Mouse (Mus musculus) forebrain, embryonic 16.5 days (tissue): ENCODE measurements around the gene Atad3a. TPM values are rescaled to one million over a fixed set of nuclear protein-coding genes. Genes with fewer than 3 reads are reported as not detected.
A peak's percentile ranks its signal among the peaks of the same experiment; 100 is the strongest.

Experiments
- ATAC-seq: fragments of 200-750 bp; cut with Nextera tagmentation; 2 replicates; pipeline ENCODE4 v1.8.0; 2017; ENCODE audit warnings: mild to moderate bottlenecking, moderate library complexity
- H3K27ac ChIP-seq: fragments of 300-500 bp; sonication (generic); 2 replicates; pipeline ENCODE4 v1.5.1; 2014; ENCODE audit warnings: low read length, control low read depth
- H3K27me3 ChIP-seq: fragments of 300-500 bp; sonication (generic); replicated peaks from 2 replicates; pipeline ENCODE4 v1.6.1; 2014; ENCODE audit warnings: low read length; ENCODE audit not compliant: control insufficient read depth, insufficient read depth
- H3K36me3 ChIP-seq: fragments of 300-500 bp; sonication (generic); 2 replicates; pipeline ENCODE4 v1.6.1; 2014; ENCODE audit not compliant: control insufficient read depth, insufficient read depth
- H3K4me1 ChIP-seq: fragments of 300-500 bp; sonication (generic); replicated peaks from 2 replicates; pipeline ENCODE4 v1.6.1; 2014; ENCODE audit warnings: low read length; ENCODE audit not compliant: control insufficient read depth, insufficient read depth
- H3K4me2 ChIP-seq: fragments of 300-500 bp; sonication (generic); 2 replicates; pipeline ENCODE4 v1.6.1; 2014; ENCODE audit warnings: mild to moderate bottlenecking, low read length, control low read depth
- H3K4me3 ChIP-seq: fragments of 300-500 bp; sonication (generic); replicated peaks from 2 replicates; pipeline ENCODE4 v1.5.1; 2014; ENCODE audit warnings: mild to moderate bottlenecking, low read length, control low read depth
- H3K9ac ChIP-seq: fragments of 300-500 bp; sonication (generic); replicated peaks from 2 replicates; pipeline ENCODE4 v1.6.1; 2014; ENCODE audit warnings: low read depth, low read length, control low read depth
- H3K9me3 ChIP-seq: fragments of 300-500 bp; sonication (generic); 2 replicates; pipeline ENCODE4 v1.6.1; 2016; ENCODE audit warnings: low read length; ENCODE audit not compliant: control insufficient read depth
- WGBS: fragments of 180-500 bp; shearing (Covaris S2); extraction: QIAGEN DNeasy Blood & Tissue Kit; methylation state at CpG from one replicate; pipeline ENCODE4 v1.1.7; 2014; 5-methylcytosine and 5-hydroxymethylcytosine counted together
- polyA plus RNA-seq: library from polyadenylated mRNA; unstranded; fragments of >200 nt; fragmentation: Nextera tagmentation; extraction: Ambion mirVana; gene quantifications from 2 replicates; pipeline ENCODE4 v1.2.1, GENCODE M21; 2015

The Atad3a gene
- polyA plus RNA-seq, 1 experiment from 2014 or later: 101 TPM

DNA sequence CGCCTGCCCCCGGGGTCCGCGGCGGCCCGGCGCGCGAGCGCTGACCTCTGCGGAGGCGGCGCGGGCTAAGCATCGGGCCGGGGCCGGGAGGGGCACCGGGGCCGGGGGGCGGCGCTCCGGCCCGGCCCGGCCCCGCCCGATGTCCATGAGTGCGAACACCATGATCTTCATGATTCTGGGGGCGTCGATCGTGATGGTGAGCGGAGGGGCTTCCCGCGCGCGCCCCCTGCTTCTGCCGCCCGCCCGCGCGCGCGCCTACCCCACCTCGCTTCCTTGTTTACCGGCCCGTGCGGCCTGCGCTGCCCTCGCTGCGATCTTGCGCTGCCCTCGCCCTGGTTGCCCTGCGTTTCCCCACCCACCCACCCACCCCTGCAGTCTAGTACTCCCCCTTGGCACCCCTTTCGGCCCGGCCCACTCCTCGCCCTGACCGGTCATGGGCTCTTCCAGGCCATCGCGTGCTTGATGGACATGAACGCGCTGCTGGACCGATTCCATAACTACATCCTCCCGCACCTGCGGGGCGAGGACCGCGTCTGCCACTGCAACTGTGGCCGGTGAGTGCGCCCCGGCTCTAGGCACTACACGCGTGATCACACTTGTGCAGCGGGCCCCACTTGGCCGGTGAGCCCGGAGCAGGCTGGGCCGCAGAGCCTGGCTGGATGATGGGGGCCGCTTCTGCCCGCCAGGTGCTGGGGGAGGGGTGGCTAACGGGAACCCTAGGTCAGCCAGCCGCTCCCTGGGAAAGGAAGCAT is 25.8 kb downstream of the Atad3a start:
- H3K27ac ChIP-seq: peak overlapping the region; percentile 89
- peak overlapping the region; percentile 79 for H3K4me3 ChIP-seq
- H3K9ac ChIP-seq: peak overlapping the region; percentile 95
- no peaks in the 10 kb centered on the region for H3K9me3 ChIP-seq
- H3K27me3 ChIP-seq: no peaks in the 10 kb centered on the region
- H3K36me3 ChIP-seq: no peaks in the 10 kb centered on the region
- peaks cover 25% of the 10 kb centered on the region for H3K4me1 ChIP-seq
- under 1% methylated on average over 63 of the region's 79 CpGs for WGBS
- peak; percentile 52 for ATAC-seq
- H3K4me2 ChIP-seq: peak overlapping the region; percentile 97

DNA sequence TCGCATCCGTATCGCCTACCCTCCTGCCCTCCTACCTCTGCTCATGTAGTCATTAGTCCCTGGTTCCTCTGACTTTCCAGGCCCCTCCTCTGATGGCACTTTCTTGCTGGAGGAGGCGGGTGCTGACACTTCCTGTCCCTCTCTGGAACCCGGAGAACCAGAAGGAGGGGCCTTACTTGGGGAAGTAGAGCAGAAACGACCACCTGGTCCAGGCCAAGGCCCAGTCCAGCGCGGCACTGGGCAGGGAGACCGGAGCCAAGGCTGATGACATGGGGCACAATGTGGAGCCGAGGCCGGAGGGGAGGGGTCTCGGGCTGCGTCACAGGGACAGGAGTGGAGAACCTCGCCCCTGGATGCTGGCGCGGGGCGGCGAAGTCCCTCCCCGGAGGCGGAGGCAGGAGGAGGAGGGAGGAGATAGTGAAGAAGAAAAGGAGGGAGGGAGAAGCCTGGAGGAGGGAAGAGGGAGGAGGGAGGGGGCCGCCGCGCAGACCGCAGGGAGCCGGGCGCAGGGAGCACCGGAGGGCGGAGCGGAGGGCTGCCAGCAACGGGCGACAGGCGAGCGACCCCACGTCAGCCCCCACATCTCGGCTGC is 26.4 kb downstream of the Atad3a start, which contains the start of gene Tmem240:
Tmem240 (plus strand) TSS at position 451 of the 592 bp plus-strand sequence.
- WGBS: under 1% methylated on average over 29 of the region's 35 CpGs
- H3K9me3 ChIP-seq: no peaks in the 10 kb centered on the region
- H3K4me1 ChIP-seq: peaks cover 25% of the 10 kb centered on the region
- peak within 1 kb of the TSS; percentile 79 for H3K4me3 ChIP-seq
- H3K27me3 ChIP-seq: no peaks in the 10 kb centered on the region
- H3K36me3 ChIP-seq: no peaks in the 10 kb centered on the region
- ATAC-seq: peak; percentile 93
- H3K9ac ChIP-seq: peak within 1 kb of the TSS; percentile 95
- peak within 1 kb of the TSS; percentile 97 for H3K4me2 ChIP-seq
- H3K27ac ChIP-seq: peak within 1 kb of the TSS; percentile 89

DNA sequence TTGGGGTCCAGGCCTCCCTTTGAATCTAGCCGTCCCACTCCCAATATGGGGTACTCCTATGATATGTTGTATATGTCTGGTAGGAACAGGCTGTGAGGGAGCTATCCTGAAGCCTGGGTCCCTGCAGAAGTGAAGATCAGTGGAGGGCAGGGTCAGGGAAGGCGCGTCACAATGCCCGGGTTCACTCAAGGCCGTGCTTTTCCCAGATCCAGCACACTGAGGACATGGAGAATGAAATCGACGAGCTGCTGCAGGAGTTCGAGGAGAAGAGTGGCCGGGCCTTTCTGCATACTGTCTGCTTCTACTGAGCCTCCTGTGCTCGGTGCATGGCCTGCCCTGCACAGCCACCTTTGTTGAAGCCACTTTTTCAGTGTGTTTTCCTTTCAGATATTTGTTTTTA is 27.6 kb downstream of the Atad3a start:
- no peak for ATAC-seq
- H3K9ac ChIP-seq: no peak overlapping the region
- no peaks in the 10 kb centered on the region for H3K9me3 ChIP-seq
- H3K4me3 ChIP-seq: no peak overlapping the region
- no peak overlapping the region for H3K4me2 ChIP-seq
- H3K27ac ChIP-seq: no peak overlapping the region
- peaks cover 25% of the 10 kb centered on the region for H3K4me1 ChIP-seq
- no peaks in the 10 kb centered on the region for H3K36me3 ChIP-seq
- no peaks in the 10 kb centered on the region for H3K27me3 ChIP-seq
- WGBS: 89% methylated on average over 10 of the region's 10 CpGs

DNA sequence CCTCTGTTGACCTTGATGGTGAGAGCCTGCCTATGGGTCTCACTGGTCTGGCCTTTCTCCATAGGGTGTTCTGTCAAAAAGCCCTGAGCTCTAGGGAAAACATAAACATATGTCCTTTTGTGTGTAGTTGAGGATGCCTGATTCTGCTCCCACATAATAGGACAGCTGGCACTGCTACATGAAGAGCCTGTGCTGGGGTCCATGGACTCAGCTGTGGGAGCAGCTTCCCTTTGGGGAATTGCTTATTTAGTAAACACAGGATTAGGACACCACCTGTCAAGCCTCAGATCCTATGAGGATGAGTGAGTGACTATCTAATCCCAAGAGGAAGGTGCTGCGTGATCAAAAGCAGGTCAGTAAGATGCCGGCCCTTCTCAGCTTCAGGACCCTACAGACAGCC is 32.9 kb downstream of the Atad3a start:
- Histone ChIP-seq H3K36me3 (peaks cover 3% of the 10 kb centered on the region; the same call in 1 of the 2 replicates), H3K27me3 (no peaks in the 10 kb centered on the region), H3K4me3 (no peak overlapping the region), H3K9me3 (no peaks in the 10 kb centered on the region), H3K27ac (no peak overlapping the region), H3K9ac (no peak overlapping the region), H3K4me2 (no peak overlapping the region), H3K4me1 (no peaks in the 10 kb centered on the region)
- 74% methylated on average over 2 of the region's 2 CpGs for WGBS
- no peak for ATAC-seq

DNA sequence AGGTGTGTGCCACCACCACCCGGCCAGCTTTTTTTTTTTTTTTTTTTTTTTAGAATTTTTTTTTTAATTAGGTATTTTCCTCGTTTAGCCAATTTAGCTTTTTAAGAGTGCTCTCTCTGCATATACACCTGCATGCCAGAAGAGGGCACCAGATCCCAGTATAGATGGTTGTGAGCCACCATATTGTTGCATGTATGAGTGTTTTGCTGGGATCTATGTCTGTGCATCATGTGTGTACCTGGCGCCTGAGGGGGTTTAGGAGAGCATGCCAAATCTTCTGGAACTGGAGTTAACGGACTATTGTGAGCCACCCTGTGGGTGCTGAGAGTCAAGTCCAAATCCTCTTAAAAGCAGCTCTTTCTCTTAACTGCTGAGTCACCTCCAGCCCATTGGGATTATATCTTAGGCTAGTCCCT is 39.2 kb downstream of the Atad3a start:
- no peak overlapping the region for H3K4me2 ChIP-seq
- ATAC-seq: peak; percentile 20; the same call in 1 of the 2 replicates
- H3K4me1 ChIP-seq: no peaks in the 10 kb centered on the region
- H3K36me3 ChIP-seq: peaks cover 3% of the 10 kb centered on the region; the same call in 1 of the 2 replicates
- H3K9me3 ChIP-seq: no peaks in the 10 kb centered on the region
- no peak overlapping the region for H3K27ac ChIP-seq
- no peak overlapping the region for H3K9ac ChIP-seq
- no peaks in the 10 kb centered on the region for H3K27me3 ChIP-seq
- 41% methylated on average over 4 of the region's 4 CpGs for WGBS
- no peak overlapping the region for H3K4me3 ChIP-seq

GRCm38 (mm10) chr4:155710521-155711252 is 50.2 kb downstream of the Atad3a start:
- Histone ChIP-seq H3K27ac (no peak overlapping the region), H3K36me3 (peaks cover 2% of the 10 kb centered on the region; the same call in 1 of the 2 replicates), H3K4me2 (no peak overlapping the region), H3K4me3 (no peak overlapping the region), H3K4me1 (peaks cover 10% of the 10 kb centered on the region), H3K9ac (no peak overlapping the region), H3K9me3 (no peaks in the 10 kb centered on the region), H3K27me3 (no peaks in the 10 kb centered on the region)
- 42% methylated on average over 6 of the region's 6 CpGs for WGBS
- no peak for ATAC-seq

DNA sequence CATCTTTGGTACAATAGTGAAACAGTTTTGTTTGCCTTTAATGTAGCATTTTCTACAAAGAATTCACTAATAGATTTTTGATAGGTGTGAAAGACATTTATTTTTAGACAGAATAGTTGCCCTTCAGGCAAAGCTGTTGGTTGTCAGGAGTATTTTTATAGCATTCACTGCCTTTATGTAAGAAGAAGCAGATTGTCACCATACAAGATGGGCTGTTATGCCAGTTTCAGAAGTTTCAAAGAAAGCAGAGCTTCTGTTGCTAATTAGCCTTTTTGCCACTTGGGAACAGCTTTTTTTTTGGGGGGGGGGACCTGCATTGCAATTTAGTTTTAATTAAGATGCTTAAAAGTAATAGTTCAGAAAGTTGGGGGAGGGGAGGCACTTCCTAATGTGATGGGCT is 51.9 kb downstream of the Atad3a start:
- ATAC-seq: no peak
- no peaks in the 10 kb centered on the region for H3K9me3 ChIP-seq
- no peak overlapping the region for H3K9ac ChIP-seq
- no peaks in the 10 kb centered on the region for H3K36me3 ChIP-seq
- H3K4me1 ChIP-seq: peaks cover 15% of the 10 kb centered on the region
- no peak overlapping the region for H3K4me2 ChIP-seq
- no peaks in the 10 kb centered on the region for H3K27me3 ChIP-seq
- H3K27ac ChIP-seq: no peak overlapping the region
- no peak overlapping the region for H3K4me3 ChIP-seq

- no peak for ATAC-seq
- H3K9ac ChIP-seq: no peak overlapping the region
- 73% methylated on average over 2 of the region's 2 CpGs for WGBS
- H3K27ac ChIP-seq: no peak overlapping the region; the same call in 1 of the 2 replicates
- no peak overlapping the region for H3K4me3 ChIP-seq
- H3K36me3 ChIP-seq: no peaks in the 10 kb centered on the region
- peaks cover 15% of the 10 kb centered on the region for H3K4me1 ChIP-seq
- no peak overlapping the region for H3K4me2 ChIP-seq
- no peaks in the 10 kb centered on the region for H3K27me3 ChIP-seq
- no peaks in the 10 kb centered on the region for H3K9me3 ChIP-seq
These were observed 52.3 kb downstream of the Atad3a start for GRCm38 (mm10) chr4:155708582-155708981.

GRCm38 (mm10) chr4:155705592-155705929 is 55.3 kb downstream of the Atad3a start:
- no peak for ATAC-seq

More at GRCm38 (mm10) chr4:155705592-155705929, 55.3 kb downstream of the Atad3a start:
- Histone ChIP-seq H3K4me2 (peak overlapping the region; percentile 72), H3K27me3 (no peaks in the 10 kb centered on the region), H3K36me3 (no peaks in the 10 kb centered on the region), H3K9ac (peak overlapping the region; percentile 90), H3K4me3 (peak overlapping the region; percentile 93), H3K4me1 (peaks cover 12% of the 10 kb centered on the region), H3K9me3 (no peaks in the 10 kb centered on the region), H3K27ac (peak overlapping the region; percentile 97)
- WGBS: under 1% methylated on average over 19 of the region's 19 CpGs
